27 mouse cellular contexts compared by ENCODE assay signal in genomic region chr10:90719996-90720395, GRCm38 (mm10).
DNase-seq lines count a peak whose midpoint lies in the region; ATAC-seq and TF ChIP-seq lines count a peak whose summit lies in the region.
"Had no signal": no experiment of that assay in that cellular context is flagged by ENCODE, and none has a peak within 500 bp of the region (broad histone marks: within the 10 kb centered on the region; RNA-seq: fewer than 3 reads in every experiment).

No protein-coding gene starts in this region.

- 41% methylated on average over 4 of the region's 4 CpGs for WGBS in kidney, postnatal 0 days
- WGBS in kidney, embryonic 15.5 days, result 33% methylated on average over 4 of the region's 4 CpGs

- H3K27ac ChIP-seq in kidney, postnatal 0 days, result no peak overlapping the region
- no peak overlapping the region for H3K27ac ChIP-seq in kidney, embryonic 15.5 days
- H3K27ac ChIP-seq: forebrain, embryonic 13.5 days; heart, adult 2 months; hindbrain, embryonic 12.5 days; limb, embryonic 13.5 days; liver, embryonic 12.5 days; midbrain, embryonic 12.5 days; neural tube, embryonic 12.5 days; stomach, embryonic 15.5 days had no signal

- no peak overlapping the region for H3K4me2 ChIP-seq in kidney, postnatal 0 days (ENCODE audit: low read length)
- H3K4me2 ChIP-seq in kidney, embryonic 15.5 days, result no peak overlapping the region
- H3K4me2 ChIP-seq: forebrain, embryonic 13.5 days; hindbrain, embryonic 12.5 days; limb, embryonic 13.5 days; liver, embryonic 12.5 days; midbrain, embryonic 12.5 days; neural tube, embryonic 12.5 days; stomach, embryonic 15.5 days had no signal

- no peaks in the 10 kb centered on the region for H3K36me3 ChIP-seq in kidney, postnatal 0 days (ENCODE audit: insufficient read depth, low read length)
- H3K36me3 ChIP-seq in kidney, embryonic 15.5 days, result no peaks in the 10 kb centered on the region
- H3K36me3 ChIP-seq: hindbrain, embryonic 12.5 days; limb, embryonic 13.5 days; liver, embryonic 12.5 days; midbrain, embryonic 12.5 days; neural tube, embryonic 12.5 days; stomach, embryonic 15.5 days had no signal

- no peaks in the 10 kb centered on the region for H3K9me3 ChIP-seq in kidney, postnatal 0 days (replicated peaks; ENCODE audit: low read length)
- no peaks in the 10 kb centered on the region for H3K9me3 ChIP-seq in kidney, embryonic 15.5 days (replicated peaks)
- H3K9me3 ChIP-seq: forebrain, embryonic 13.5 days; hindbrain, embryonic 12.5 days; limb, embryonic 13.5 days; liver, embryonic 12.5 days; midbrain, embryonic 12.5 days; neural tube, embryonic 12.5 days; stomach, embryonic 15.5 days had no signal

- H3K9ac ChIP-seq in kidney, postnatal 0 days (ENCODE audit: low read depth, low read length), result no peak overlapping the region
- no peak overlapping the region for H3K9ac ChIP-seq in kidney, embryonic 15.5 days
- H3K9ac ChIP-seq: forebrain, embryonic 13.5 days; hindbrain, embryonic 12.5 days; limb, embryonic 13.5 days; liver, embryonic 12.5 days; midbrain, embryonic 12.5 days; neural tube, embryonic 12.5 days; stomach, embryonic 15.5 days had no signal

- H3K4me3 ChIP-seq in kidney, postnatal 0 days (replicated peaks; ENCODE audit: low read depth, low read length), result no peak overlapping the region
- H3K4me3 ChIP-seq in kidney, embryonic 15.5 days (replicated peaks), result no peak overlapping the region
- H3K4me3 ChIP-seq: forebrain, embryonic 13.5 days; heart, adult 2 months; hindbrain, embryonic 12.5 days; limb, embryonic 13.5 days; liver, embryonic 12.5 days; midbrain, embryonic 12.5 days; neural tube, embryonic 12.5 days; stomach, embryonic 15.5 days had no signal

- no peaks in the 10 kb centered on the region for H3K4me1 ChIP-seq in kidney, postnatal 0 days (replicated peaks; ENCODE audit: insufficient read depth, low read length)
- H3K4me1 ChIP-seq in kidney, embryonic 15.5 days, result peaks cover 4% of the 10 kb centered on the region; the same call in 1 of the 2 replicates
- H3K4me1 ChIP-seq: forebrain, embryonic 13.5 days; hindbrain, embryonic 12.5 days; liver, embryonic 12.5 days; midbrain, embryonic 12.5 days; neural tube, embryonic 12.5 days; stomach, embryonic 15.5 days had no signal

- ATAC-seq in kidney, postnatal 0 days (replicated peaks; ENCODE audit: low FRiP score, low read depth), result no peak
- no peak for ATAC-seq in kidney, embryonic 15.5 days (replicated peaks; ENCODE audit: low FRiP score)
- no peak for ATAC-seq in megakaryocyte, adult 5-6 weeks (ENCODE audit: poor library complexity, severe bottlenecking)
- ATAC-seq: CD4-positive, CD25-positive, alpha-beta regulatory T cell, adult 4 months; forebrain, embryonic 13.5 days; inflammation-experienced regulatory T-cells, adult 6 months; liver, embryonic 12.5 days had no signal

- no peaks in the 10 kb centered on the region for H3K27me3 ChIP-seq in kidney, postnatal 0 days (ENCODE audit: insufficient read depth, low read length)
- no peaks in the 10 kb centered on the region for H3K27me3 ChIP-seq in kidney, embryonic 15.5 days
- H3K27me3 ChIP-seq: forebrain, embryonic 13.5 days; hindbrain, embryonic 12.5 days; limb, embryonic 13.5 days; liver, embryonic 12.5 days; midbrain, embryonic 12.5 days; neural tube, embryonic 12.5 days; stomach, embryonic 15.5 days had no signal

- no peak for TF ChIP-seq CTCF in kidney, postnatal 0 days (IDR thresholded peaks at IDR 0.05; ENCODE audit: low read depth)
- peak; percentile 31; the same call in 1 of the 2 replicates for TF ChIP-seq CTCF in brain, embryonic 14.5 days (IDR thresholded peaks at IDR 0.05; ENCODE audit: borderline replicate concordance, extremely low read depth, insufficient read depth, insufficient read length)

- no peak for TF ChIP-seq POLR2A in brain, embryonic 14.5 days (IDR thresholded peaks at IDR 0.05; ENCODE audit: borderline replicate concordance, extremely low read depth, insufficient read depth, insufficient read length, poor library complexity, severe bottlenecking)

- peak; percentile 39 for DNase-seq in adrenal gland, postnatal 14 days
- no peak for DNase-seq in adrenal gland, postnatal 25 days
- DNase-seq in kidney, postnatal 0 days (ENCODE audit: low spot score), result peak; percentile 21
- DNase-seq in 3T3-L1 (ENCODE audit: low read depth, low spot score), result peak; percentile 6
- no peak for DNase-seq in brain, embryonic 14.5 days (ENCODE audit: low read depth)
- DNase-seq: adrenal gland, adult 8-10 months; cerebellum, adult 11 months; gastrocnemius, postnatal 25 days; heart, adult 2 months; kidney, adult 18-20 months; kidney, postnatal 10 days; lung, adult 18-20 months; lung, postnatal 10 days; right cerebral cortex, adult 18-20 months; right cerebral cortex, postnatal 4 days; thymus, postnatal 25 days had no signal

Comparison
In these comparisons a context has a peak if more than half of its experiments do, and no peak if none do; other contexts are left out.
1. DNase-seq: peak in adrenal gland, postnatal 14 days (single experiment), kidney, postnatal 0 days (single experiment) and 3T3-L1 (single experiment); none in adrenal gland, postnatal 25 days (single experiment) and brain, embryonic 14.5 days (single experiment).